Mouse (Mus musculus) spleen, adult 2 months (tissue): ENCODE results near the gene Scfd2.

ENCODE experiments used
- CTCF ChIP-seq: fragments of 200-500 bp; IDR thresholded peaks from 2 replicates; pipeline ENCODE4 v1.5.1; 2011; ENCODE audit warnings: mild to moderate bottlenecking, inconsistent platforms; ENCODE audit not compliant: insufficient read depth, insufficient read length, insufficient replicate concordance; ENCODE audit errors: extremely low read depth
- POLR2A ChIP-seq: fragments of 200-500 bp; IDR thresholded peaks from 2 replicates; pipeline ENCODE4 v1.6.1; 2011; ENCODE audit warnings: low read depth, low read length, inconsistent platforms

GRCm38 (mm10) chr5:74161297-74161926, 370.1 kb downstream of the Scfd2 start:
- TF ChIP-seq CTCF (no peak), POLR2A (no peak)
